Mouse (Mus musculus) lung, postnatal 25 days (tissue): ENCODE measurements around the gene Pik3r2.

Experiments
- DNase-seq: peaks from one replicate; pipeline ENCODE4 v3.0.0; 2022; ENCODE audit warnings: low spot score

Gene Pik3r2

GRCm38 (mm10) chr8:70738211-70738610, 38.3 kb downstream of the Pik3r2 start:
- DNase-seq, result peak; percentile 91

- no peak for DNase-seq
Measured at GRCm38 (mm10) chr8:70737705-70738104, 38.8 kb downstream of the Pik3r2 start.

- no peak for DNase-seq
Measured at GRCm38 (mm10) chr8:70730956-70731355, 45.6 kb downstream of the Pik3r2 start.

- no peak for DNase-seq
Measured at GRCm38 (mm10) chr8:70729808-70730475, 46.6 kb downstream of the Pik3r2 start.

- DNase-seq, result no peak
Measured at GRCm38 (mm10) chr8:70726721-70727120, 49.8 kb downstream of the Pik3r2 start.

GRCm38 (mm10) chr8:70725792-70726447, 50.6 kb downstream of the Pik3r2 start:
- DNase-seq, result no peak

GRCm38 (mm10) chr8:70724216-70724615, 52.3 kb downstream of the Pik3r2 start:
- no peak for DNase-seq

- DNase-seq, result peak; percentile 84
Measured at GRCm38 (mm10) chr8:70723486-70724210, 52.9 kb downstream of the Pik3r2 start, which contains the start of gene Pde4c. TSS of gene Pde4c (plus strand) at chr8:70723720.

- DNase-seq, result no peak
Measured at GRCm38 (mm10) chr8:70721601-70722000, 54.9 kb downstream of the Pik3r2 start.

GRCm38 (mm10) chr8:70720739-70721138, 55.8 kb downstream of the Pik3r2 start:
- DNase-seq, result peak; percentile 84

- DNase-seq, result peak; percentile 53
Measured at GRCm38 (mm10) chr8:70719796-70720270, 56.7 kb downstream of the Pik3r2 start.

- DNase-seq, result peak; percentile 74
Measured at GRCm38 (mm10) chr8:70718297-70718696, 58.2 kb downstream of the Pik3r2 start, which contains the start of gene Gm3336. TSS of gene Gm3336 (plus strand) at chr8:70718543.
